Mouse (Mus musculus): ENCODE data around the gene Tmem14c. TPM values are rescaled to one million over a fixed set of nuclear protein-coding genes. Genes with fewer than 3 reads are reported as not detected.

The Tmem14c gene
- total and polyA plus RNA-seq, 3 experiments: 140 to 183 (median 178) TPM

GRCm38 (mm10) chr13:40967609-40968008 lies 48.5 kb upstream of the Tmem14c start:
- Histone ChIP-seq H3K9ac (ENCODE audit: insufficient read depth, low read depth) (no peak overlapping the region), H3K9me3 (replicated peaks; ENCODE audit: low read length) (no peaks in the 10 kb centered on the region), H3K4me1 (ENCODE audit: control insufficient read depth in 1 of 2, insufficient read depth in 2 of 2) (peaks cover 13 to 26% of the 10 kb centered on the region in 2 experiments), H3K27ac (ENCODE audit: insufficient read depth, low read depth) (no peak overlapping the region), H3K4me3 (replicated peaks in 1 of 3; ENCODE audit: low read depth in 2 of 3, low read length in 2 of 3, poor library complexity in 1 of 3) (no peak overlapping the region), H3K36me3 (replicated peaks in 1 of 2; ENCODE audit: control insufficient read depth in 1 of 2, insufficient read depth in 1 of 2, low read length in 1 of 2) (no peaks in the 10 kb centered on the region), H3K79me2 (replicated peaks; ENCODE audit: control insufficient read depth, extremely low read depth, insufficient read depth, poor library complexity, severe bottlenecking) (no peaks in the 10 kb centered on the region), H3K4me2 (ENCODE audit: insufficient read depth, low read depth, poor library complexity, severe bottlenecking) (no peak overlapping the region), H3K27me3 (replicated peaks) (no peaks in the 10 kb centered on the region)
- dilution Hi-C loops (cut with MboI; ENCODE audit: extremely low pct_ligation_motif_present, extremely low pct_unique_long_range_greater_than_20kb, low sequenced_read_pairs): no loop called here
- TF ChIP-seq CTCF (conservative IDR thresholded peaks at IDR 0.05 in 1 of 2, IDR thresholded peaks at IDR 0.05 in 1 of 2; ENCODE audit: low read depth in 2 of 2, low read length in 2 of 2) (no peak), CHD2 (IDR thresholded peaks at IDR 0.05; ENCODE audit: low read length) (no peak), ZC3H11A (IDR thresholded peaks at IDR 0.05; ENCODE audit: low read depth, low read length) (no peak), TBP (conservative IDR thresholded peaks at IDR 0.05; ENCODE audit: low read depth, low read length) (no peak), ELF1 (IDR thresholded peaks at IDR 0.05; ENCODE audit: low read depth, low read length) (no peak), POLR2A (IDR thresholded peaks at IDR 0.05; ENCODE audit: low read depth, low read length) (no peak), EP300 (IDR thresholded peaks at IDR 0.05; ENCODE audit: low read length) (no peak)
- in situ Hi-C loops (cut with MboI; ENCODE audit: low pct_ligation_motif_present, low pct_unique_long_range_greater_than_20kb, low sequenced_read_pairs): no loop called here
- no peak for DNase-seq (ENCODE audit: extremely low read depth)

- Histone ChIP-seq H3K27ac (ENCODE audit: insufficient read depth, low read depth) (peak overlapping the region; percentile 51), H3K36me3 (replicated peaks in 1 of 2; ENCODE audit: control insufficient read depth in 1 of 2, insufficient read depth in 1 of 2, low read length in 1 of 2) (no peaks in the 10 kb centered on the region), H3K79me2 (replicated peaks; ENCODE audit: control insufficient read depth, extremely low read depth, insufficient read depth, poor library complexity, severe bottlenecking) (no peaks in the 10 kb centered on the region), H3K4me2 (ENCODE audit: insufficient read depth, low read depth, poor library complexity, severe bottlenecking) (peak overlapping the region; percentile 26; the same call in 1 of the 2 replicates), H3K9me3 (replicated peaks; ENCODE audit: low read length) (no peaks in the 10 kb centered on the region), H3K4me1 (ENCODE audit: control insufficient read depth in 1 of 2, insufficient read depth in 2 of 2) (peaks cover 13 to 26% of the 10 kb centered on the region in 2 experiments), H3K27me3 (replicated peaks) (no peaks in the 10 kb centered on the region), H3K9ac (ENCODE audit: insufficient read depth, low read depth) (peak overlapping the region; percentile 27; the same call in 1 of the 2 replicates), H3K4me3 (replicated peaks in 1 of 3; ENCODE audit: low read depth in 2 of 3, low read length in 2 of 3, poor library complexity in 1 of 3) (no peak overlapping the region)
- in situ Hi-C loops (cut with MboI; ENCODE audit: low pct_ligation_motif_present, low pct_unique_long_range_greater_than_20kb, low sequenced_read_pairs) (no loop called here), dilution Hi-C loops (cut with MboI; ENCODE audit: extremely low pct_ligation_motif_present, extremely low pct_unique_long_range_greater_than_20kb, low sequenced_read_pairs) (no loop called here)
- 0 out of 2 replicates have a peak, but pooled peaks have one; percentile 3 for TF ChIP-seq ELF1 (IDR thresholded peaks at IDR 0.05; ENCODE audit: low read depth, low read length)
- TF ChIP-seq TBP (conservative IDR thresholded peaks at IDR 0.05; ENCODE audit: low read depth, low read length): no peak
- DNase-seq (ENCODE audit: extremely low read depth): peak; percentile 50
These were observed 47.5 kb upstream of the Tmem14c start for GRCm38 (mm10) chr13:40968564-40968963.

- Histone ChIP-seq H3K27ac (ENCODE audit: insufficient read depth, low read depth) (no peak overlapping the region), H3K4me2 (ENCODE audit: insufficient read depth, low read depth, poor library complexity, severe bottlenecking) (no peak overlapping the region), H3K9me3 (replicated peaks; ENCODE audit: low read length) (no peaks in the 10 kb centered on the region), H3K4me1 (ENCODE audit: control insufficient read depth in 1 of 2, insufficient read depth in 2 of 2) (peaks cover 13 to 26% of the 10 kb centered on the region in 2 experiments), H3K9ac (ENCODE audit: insufficient read depth, low read depth) (no peak overlapping the region), H3K4me3 (replicated peaks in 1 of 3; ENCODE audit: low read depth in 2 of 3, low read length in 2 of 3, poor library complexity in 1 of 3) (no peak overlapping the region), H3K27me3 (replicated peaks) (no peaks in the 10 kb centered on the region), H3K36me3 (replicated peaks in 1 of 2; ENCODE audit: control insufficient read depth in 1 of 2, insufficient read depth in 1 of 2, low read length in 1 of 2) (no peaks in the 10 kb centered on the region), H3K79me2 (replicated peaks; ENCODE audit: control insufficient read depth, extremely low read depth, insufficient read depth, poor library complexity, severe bottlenecking) (no peaks in the 10 kb centered on the region)
- no peak for DNase-seq (ENCODE audit: extremely low read depth)
- in situ Hi-C loops (cut with MboI; ENCODE audit: low pct_ligation_motif_present, low pct_unique_long_range_greater_than_20kb, low sequenced_read_pairs) (loop anchor here (10.0 kb wide), 1 partner anchor 125 kb away; no protein-coding TSS in a partner anchor), dilution Hi-C loops (cut with MboI; ENCODE audit: extremely low pct_ligation_motif_present, extremely low pct_unique_long_range_greater_than_20kb, low sequenced_read_pairs) (no loop called here)
- TF ChIP-seq SIN3A (IDR thresholded peaks at IDR 0.05; ENCODE audit: low read length) (no peak), MAX (IDR thresholded peaks at IDR 0.05; ENCODE audit: low read length) (no peak), RAD21 (IDR thresholded peaks at IDR 0.05; ENCODE audit: low read depth, low read length) (no peak), TCF12 (IDR thresholded peaks at IDR 0.05; ENCODE audit: low read depth, low read length) (no peak), CHD1 (IDR thresholded peaks at IDR 0.05; ENCODE audit: low read depth, low read length) (no peak), ELF1 (IDR thresholded peaks at IDR 0.05; ENCODE audit: low read depth, low read length) (no peak), EP300 (IDR thresholded peaks at IDR 0.05; ENCODE audit: low read length) (no peak), GABPA (IDR thresholded peaks at IDR 0.05; ENCODE audit: insufficient replicate concordance, low read depth, low read length) (no peak), JUND (conservative IDR thresholded peaks at IDR 0.05; ENCODE audit: low read depth, low read length) (no peak), JUN (IDR thresholded peaks at IDR 0.05; ENCODE audit: insufficient read depth, low read depth, low read length) (no peak), USF1 (IDR thresholded peaks at IDR 0.05; ENCODE audit: low read depth, low read length) (no peak), MYC (IDR thresholded peaks at IDR 0.05; ENCODE audit: low read depth, low read length) (no peak), E2F4 (IDR thresholded peaks at IDR 0.05; ENCODE audit: insufficient replicate concordance, low read depth, low read length) (no peak), ZC3H11A (IDR thresholded peaks at IDR 0.05; ENCODE audit: low read depth, low read length) (no peak), POLR2A (IDR thresholded peaks at IDR 0.05; ENCODE audit: low read depth, low read length) (no peak), MAZ (IDR thresholded peaks at IDR 0.05; ENCODE audit: low read depth, low read length) (no peak), PAX5 (IDR thresholded peaks at IDR 0.05; ENCODE audit: low read length) (no peak), NRF1 (IDR thresholded peaks at IDR 0.05; ENCODE audit: low read depth, low read length) (no peak), IRF4 (IDR thresholded peaks at IDR 0.05; ENCODE audit: low read depth, low read length) (no peak)
These were observed 46.2 kb upstream of the Tmem14c start for GRCm38 (mm10) chr13:40969761-40970390.

Data from CH12.LX (cell line).